Mouse (Mus musculus) layer of hippocampus, postnatal 25 days (tissue): ENCODE data around the gene Pak2. TPM values are rescaled to one million over a fixed set of nuclear protein-coding genes. Genes with fewer than 3 reads are reported as not detected.
A peak's percentile ranks its signal among the peaks of the same experiment; 100 is the strongest.

ENCODE experiments used
- DNase-seq, 2 experiments: peaks; one replicate each; pipeline ENCODE4 v3.0.0; 2022; ENCODE audit warnings: mixed read lengths in 2 of 2, low spot score in 1 of 2; ENCODE audit errors: extremely low spot score in 1 of 2
- microRNA-seq, 2 experiments: library from miRNA; unstranded; fragments of <30 nt; microRNA quantifications; one replicate each; pipeline ENCODE4 v1.2.0; 2021
- total RNA-seq, 2 experiments: library from RNA; stranded (reverse); gene quantifications; 2 replicates each; pipeline ENCODE4 v1.2.3; 2021

Gene Pak2
- total RNA-seq, 2 experiments from 2014 or later = 29.9 to 30.6 TPM

DNA sequence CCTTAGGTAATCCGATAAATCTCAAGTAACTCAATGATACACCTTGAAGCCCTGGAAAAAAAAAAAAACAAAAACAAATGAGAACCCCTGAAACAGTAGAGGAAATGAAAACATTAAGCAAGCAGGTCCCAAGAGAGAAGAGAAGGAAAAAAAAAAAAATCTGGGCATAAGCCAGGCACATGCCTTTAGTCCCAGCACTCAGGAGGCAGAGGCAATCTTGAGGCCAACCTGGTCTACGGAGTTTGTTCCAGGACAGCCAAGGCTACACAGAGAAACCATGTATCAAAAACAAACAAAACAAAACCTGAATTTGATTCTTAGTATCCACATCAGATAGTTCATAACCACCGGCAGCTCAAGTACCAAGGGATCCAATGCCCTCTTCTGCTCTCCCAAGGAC, 74.4 kb downstream of the Pak2 start:
- no peak for DNase-seq

DNA sequence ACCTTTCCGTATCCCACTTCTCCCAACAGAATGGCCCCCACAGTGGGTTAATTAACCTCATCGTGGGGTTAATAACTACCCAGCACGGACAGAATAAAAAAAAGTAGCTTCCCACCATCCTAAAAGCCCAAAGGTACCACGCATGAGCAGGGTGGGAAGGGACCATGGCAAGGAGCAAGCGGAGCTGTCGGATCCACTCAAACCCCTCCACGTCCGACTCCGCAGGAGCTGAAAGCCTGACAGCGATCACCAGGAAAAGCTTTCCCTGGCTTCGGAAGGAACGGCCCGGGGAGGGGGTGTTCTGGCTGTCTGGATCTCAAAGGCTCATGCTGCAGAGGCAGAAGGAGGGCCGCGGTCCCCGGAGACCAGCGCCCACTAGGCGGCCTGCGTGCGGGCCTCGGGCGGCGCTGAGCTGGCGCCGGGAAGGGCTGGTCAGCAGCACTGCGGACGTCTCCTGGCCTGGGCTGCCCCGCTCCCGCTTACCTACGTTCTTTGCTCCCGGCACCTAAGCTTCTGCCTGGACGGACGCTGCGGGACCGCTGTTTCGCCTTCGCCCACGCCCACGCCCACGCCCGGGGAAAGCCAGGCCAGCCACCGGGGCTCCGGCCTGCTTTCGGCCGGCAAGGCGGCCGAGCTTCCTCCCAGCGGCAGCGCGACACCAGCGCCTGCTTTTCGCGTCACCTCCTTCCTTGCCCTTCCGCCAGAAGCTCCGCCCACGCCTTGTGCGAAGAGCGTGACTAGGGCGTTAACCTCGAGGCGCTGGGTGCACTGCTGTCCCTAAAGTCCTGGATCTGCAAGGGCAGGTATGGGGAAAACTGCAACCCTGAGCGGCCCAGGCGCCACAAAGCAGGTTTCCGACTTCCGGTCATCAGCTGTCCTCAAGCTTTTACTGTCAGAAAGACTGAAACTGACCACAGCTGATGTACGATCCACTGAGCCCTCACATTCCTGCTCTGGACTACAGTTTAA, 76.3 kb downstream of the Pak2 start, which contains the start of gene Senp5:
TSS of gene Senp5 (minus strand) at position 779 of the 969 bp plus-strand sequence.
- peak; percentile 73 to 83 for DNase-seq

DNA sequence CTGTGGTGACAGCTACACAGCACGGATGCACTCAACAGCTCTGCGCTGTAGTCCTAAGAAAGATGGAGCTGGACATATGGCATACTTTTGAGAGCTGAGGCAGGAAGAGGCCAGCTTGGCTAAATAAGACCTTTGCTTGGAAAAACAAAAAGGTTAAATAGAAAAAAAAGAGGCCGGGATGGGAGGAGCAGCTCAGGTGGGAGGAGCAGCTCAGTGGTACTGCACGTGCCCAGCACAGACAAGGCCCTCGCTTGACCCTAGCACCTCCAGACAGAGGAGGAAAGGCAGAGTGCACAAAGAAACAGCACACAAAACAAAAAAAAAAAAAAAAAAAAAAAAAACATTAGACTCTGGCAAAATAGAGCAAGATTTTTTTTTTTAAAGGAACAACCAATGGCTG, 82.8 kb downstream of the Pak2 start:
- no peak for DNase-seq

DNA sequence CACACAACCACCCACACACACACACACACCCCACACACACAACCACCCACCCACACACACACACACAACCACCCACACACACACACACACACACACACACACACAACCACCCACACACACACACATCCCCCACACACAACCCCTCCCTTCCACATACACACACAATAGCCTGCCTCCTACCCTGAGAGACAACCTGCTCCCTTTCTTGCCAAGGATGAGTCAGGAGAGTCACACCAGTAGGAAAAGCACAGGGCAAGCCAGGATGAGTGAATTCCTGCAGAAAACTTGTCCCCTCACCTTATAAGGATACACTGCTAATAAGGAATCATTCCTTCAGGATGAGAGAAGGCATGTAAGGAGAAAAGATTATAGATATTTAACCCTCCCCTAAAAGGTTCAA, 85.2 kb downstream of the Pak2 start:
- no peak for DNase-seq

DNA sequence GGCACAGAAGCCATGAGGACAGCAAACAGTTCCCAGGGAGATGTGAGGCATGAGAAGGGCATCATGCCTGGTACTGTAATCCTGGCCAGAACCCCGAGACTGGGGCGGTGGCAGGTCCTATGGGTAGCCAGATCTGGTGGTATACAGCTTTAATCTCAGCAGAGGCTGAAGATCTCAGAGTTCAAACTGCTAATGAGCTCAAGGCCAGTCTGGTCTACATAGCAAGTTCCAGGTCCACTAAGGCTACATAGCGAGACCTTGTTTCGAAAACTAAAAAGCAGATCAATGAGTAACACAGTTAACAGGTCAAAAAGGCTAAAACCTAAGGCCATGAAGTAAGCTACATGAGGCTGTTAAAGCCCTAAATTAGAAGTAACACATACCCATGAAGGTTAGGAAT, 85.9 kb downstream of the Pak2 start:
- DNase-seq = no peak

DNA sequence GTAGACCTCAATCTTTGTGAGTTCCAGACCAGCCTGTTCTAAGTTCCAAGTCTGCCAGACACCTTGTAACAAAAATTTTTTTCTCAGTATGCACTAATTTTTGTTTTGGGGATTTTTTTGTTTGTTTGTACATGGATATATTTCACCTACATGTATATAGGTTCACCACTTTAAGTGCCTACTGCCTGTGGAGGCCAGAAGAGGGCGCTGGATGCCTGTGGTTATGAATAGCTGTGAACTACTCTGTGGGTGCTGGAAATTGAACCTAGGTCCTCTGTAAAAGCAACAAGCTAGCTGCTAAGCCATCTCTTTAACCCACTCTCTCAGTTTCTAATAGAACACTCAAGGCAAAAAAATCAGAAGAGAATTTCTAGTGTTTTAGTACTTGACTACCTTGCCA, 87.1 kb downstream of the Pak2 start:
- no peak for DNase-seq

DNA sequence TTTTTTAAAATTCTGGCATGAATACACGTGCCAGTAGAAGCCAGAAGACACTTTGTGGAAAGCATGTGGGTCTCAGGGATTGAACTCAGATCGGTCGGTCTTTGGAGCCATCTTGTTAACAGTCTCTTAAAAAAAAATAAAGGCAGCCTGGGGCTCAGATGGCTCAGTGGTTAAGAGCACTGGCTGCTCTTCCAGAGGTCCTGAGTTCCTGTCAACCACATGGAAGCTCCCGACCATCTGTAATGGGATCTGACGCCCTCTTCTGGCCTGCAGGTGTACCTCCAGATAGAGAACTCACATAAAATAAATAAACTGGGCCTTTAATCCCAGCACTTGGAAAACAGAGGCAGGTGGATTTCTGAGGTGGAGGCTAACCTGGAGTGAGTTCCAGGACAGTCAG, 98.2 kb downstream of the Pak2 start:
- no peak for DNase-seq

DNA sequence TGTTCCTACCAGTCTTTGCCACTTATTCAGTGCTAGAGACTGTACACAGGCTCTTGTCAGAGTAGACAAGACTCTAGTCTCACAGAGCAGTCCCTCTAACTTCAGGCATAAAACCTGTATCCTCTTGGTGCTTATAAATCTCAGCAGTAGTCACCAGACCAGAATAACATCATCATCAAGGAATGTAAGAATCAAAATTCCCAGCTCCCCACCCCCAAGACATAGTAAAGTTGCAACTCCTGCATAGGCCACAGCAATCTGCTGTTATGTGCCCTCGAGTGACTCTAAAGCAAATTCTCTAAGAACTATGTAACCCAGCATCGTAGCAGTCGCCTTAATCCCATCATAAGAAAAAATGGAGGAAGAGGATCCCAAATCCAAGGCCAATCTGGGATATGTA, 99.6 kb downstream of the Pak2 start:
- no peak for DNase-seq

DNA sequence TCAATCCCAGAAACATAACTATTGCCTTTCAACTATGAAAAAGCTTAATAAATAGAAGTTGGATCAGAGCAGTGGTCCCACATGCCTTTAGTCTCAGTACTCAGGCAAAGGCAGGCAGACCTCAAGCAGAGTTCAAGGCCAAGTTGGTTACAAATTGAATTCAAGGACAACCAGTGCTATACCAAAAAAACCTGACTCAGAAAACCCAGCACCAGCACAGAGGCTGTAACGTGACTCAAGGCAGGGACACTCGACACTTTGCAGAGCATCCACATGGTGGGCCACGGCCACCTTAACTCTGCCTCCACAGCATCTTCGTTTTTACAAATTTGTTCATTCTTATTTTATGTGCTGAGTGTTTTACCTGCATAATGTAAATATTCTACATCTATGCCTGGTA, 103.9 kb downstream of the Pak2 start:
- no peak for DNase-seq

Small RNA genes within 50 kb of the gene (microRNA-seq; reads per million reads assigned to microRNA genes)
- 0 reads per million in 2 experiments for gene Gm26269

Other genes starting within 250 kb of the Pak2 start
- gene Meltf, start 200.5 kb downstream of the Pak2 start, total RNA-seq = under 1 TPM; 0.16 to 0.17 TPM
- 10 to 100 TPM; 15.4 to 20.9 TPM for gene Pigz, start 145.5 kb downstream of the Pak2 start, total RNA-seq
- 10 to 100 TPM; 42.2 to 49.5 TPM for gene 0610012G03Rik, start 130.8 kb downstream of the Pak2 start, total RNA-seq
- gene Ncbp2, start 130.8 kb downstream of the Pak2 start, total RNA-seq = 10 to 100 TPM; 49.9 to 55.3 TPM
- gene Senp5, start 76.1 kb downstream of the Pak2 start, total RNA-seq = 10 to 100 TPM; 39.4 to 40.4 TPM
- 10 to 100 TPM; 21.9 to 29.5 TPM for gene Pigx, start 20.4 kb upstream of the Pak2 start, total RNA-seq
- 10 to 100 TPM; 62.9 to 65.4 TPM for gene Cep19, start 20.5 kb upstream of the Pak2 start, total RNA-seq
- 10 to 100 TPM in 1 of 2 experiments, 1 to 10 TPM in 1; 8.9 to 10.6 TPM for gene Nrros, start 86.3 kb upstream of the Pak2 start, total RNA-seq
- gene Bex6, start 100.5 kb upstream of the Pak2 start, total RNA-seq = not detected
- 10 to 100 TPM; 43.3 to 46.4 TPM for gene Fbxo45, start 167.8 kb upstream of the Pak2 start, total RNA-seq
- 10 to 100 TPM; 12.8 to 13.7 TPM for gene Wdr53, start 167.9 kb upstream of the Pak2 start, total RNA-seq
- under 1 TPM; 0.20 to 0.26 TPM for gene Smco1, start 192.1 kb upstream of the Pak2 start, total RNA-seq
- gene Rnf168, start 198.1 kb upstream of the Pak2 start, total RNA-seq = 10 to 100 TPM; 25.0 to 26.5 TPM